Mouse (Mus musculus) mature B cell (primary cell): ENCODE results near the gene Zfp992.
"Not testable (repeated sequence)": the region's sequence is repeated elsewhere in the genome, so short reads cannot be mapped to it uniquely, and the experiment has no call there.

Experiments
- in situ Hi-C: fragments of 300-500 bp; cut with MboI; formaldehyde crosslinking; loops from 2 replicates; pipeline ENCODE4 v1.14.3; 2019

Zfp992 gene

DNA sequence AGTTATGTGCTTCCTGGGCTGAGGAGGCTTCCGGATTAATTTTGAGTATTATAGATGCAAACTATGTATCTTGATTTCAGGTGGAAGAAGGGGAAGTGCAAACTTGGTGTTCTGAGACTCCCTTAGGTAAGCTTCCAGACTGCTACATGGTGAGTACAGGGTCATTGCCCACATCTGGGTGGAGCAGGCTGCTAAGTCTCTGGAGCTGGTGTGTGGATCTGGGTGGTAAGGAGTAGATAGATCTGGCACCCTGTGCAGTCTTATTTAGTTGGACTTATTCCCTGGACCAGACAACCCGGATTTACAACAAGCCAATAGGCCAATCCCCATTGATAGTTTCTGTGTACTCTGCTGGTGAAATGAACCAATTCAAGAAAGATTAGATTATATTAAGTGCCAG is at the start of gene Zfp992:
Gene Zfp992, plus strand, starts transcription at position 74 of the 400 bp plus-strand sequence.
- in situ Hi-C loops = not testable (repeated sequence)

DNA sequence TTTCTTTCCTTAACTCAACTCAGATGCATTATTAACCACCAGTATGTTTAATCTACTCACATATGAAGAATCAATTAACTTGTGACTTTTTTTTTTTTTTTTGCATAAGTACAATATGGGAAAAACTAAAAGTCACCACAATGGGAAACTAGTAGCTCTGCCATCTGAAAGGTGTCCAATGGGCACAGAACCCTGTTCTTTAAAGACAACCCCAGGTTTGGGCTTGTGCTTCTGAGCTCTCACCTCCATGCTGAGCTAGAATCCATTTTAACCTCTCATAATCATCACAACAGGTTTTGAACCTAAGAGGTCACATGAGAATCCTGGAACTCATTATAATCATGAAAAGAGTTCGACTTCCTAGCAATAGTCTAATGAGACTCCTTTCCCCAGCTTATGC is 19.4 kb upstream of the Zfp992 start:
- in situ Hi-C loops = not testable (repeated sequence)

DNA sequence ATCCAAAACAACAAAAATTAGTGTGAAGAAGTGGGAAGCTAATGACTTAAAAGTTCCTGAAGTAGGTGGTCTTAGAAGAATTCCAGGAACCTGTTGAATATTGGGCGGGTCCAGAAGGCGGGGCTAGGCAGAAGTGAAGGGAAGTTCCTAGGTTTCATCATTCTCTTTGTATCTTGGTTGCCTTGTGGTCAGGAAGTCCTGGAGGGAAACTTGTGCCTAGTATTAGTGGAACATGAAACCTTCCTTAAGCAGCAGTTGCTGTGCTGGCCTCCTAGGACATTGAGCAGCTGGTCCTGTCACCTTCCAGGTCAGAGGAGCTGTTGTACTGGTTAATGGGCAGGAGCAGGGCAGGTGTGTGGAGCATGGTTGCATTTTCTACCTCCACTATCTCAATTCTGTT is 17.9 kb upstream of the Zfp992 start:
- in situ Hi-C loops = not testable (repeated sequence)

DNA sequence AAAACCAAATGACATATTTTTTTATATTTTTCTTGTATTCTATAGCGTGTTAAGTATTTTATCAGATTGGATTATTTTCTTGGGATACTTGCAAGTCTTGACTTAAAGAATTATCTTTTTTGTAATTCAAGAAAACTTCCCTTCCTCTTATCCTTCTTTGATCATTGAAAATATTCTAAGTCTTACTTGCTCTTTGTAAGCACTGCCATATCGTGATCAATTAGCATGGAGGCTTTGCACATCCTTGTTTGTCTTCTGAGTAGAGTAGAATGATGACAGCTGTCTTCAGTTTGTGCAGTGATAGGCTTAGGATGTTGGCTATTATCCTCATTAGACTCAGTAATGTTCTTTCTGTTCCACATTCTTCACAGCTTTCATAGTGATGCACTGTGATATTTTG is 13.3 kb upstream of the Zfp992 start:
- in situ Hi-C loops = not testable (repeated sequence)

DNA sequence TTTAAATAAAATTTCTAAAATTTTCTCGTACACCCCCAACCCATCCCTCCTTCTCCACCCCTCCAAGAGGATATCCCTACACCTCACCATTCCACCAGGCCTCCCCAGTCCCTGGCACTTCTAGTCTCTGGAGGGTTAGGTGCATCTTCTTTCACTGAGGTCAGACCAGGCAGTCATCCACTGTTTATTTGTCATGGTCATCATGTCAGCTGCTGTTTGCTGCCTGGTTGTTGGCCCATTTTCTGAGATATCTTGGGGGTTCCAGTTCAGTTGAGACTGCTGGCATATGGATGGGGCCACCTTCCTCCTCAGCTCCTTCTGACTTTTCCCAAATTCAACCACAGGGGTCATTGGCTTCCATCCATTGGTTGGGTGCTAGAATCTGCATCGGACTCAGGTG is 11.6 kb upstream of the Zfp992 start:
- in situ Hi-C loops = not testable (repeated sequence)

DNA sequence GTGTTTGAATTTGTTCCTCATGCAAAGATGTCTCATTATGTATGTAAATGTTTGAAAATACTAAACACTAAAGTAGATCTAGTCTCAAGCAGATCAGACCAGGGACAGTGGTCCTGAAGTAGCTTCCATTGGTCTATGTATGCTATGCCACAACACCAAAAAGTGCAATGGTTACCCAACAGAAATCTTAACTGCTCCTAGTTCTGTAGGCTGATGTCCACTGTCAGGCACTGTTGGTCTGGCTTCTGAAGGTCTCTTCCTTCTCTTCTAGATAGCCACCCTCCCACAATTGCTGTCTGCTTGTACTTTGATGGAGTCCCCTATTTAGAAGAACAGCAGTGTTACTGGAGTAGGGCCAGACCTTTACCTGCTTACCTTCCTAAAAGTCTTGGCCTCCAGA is 4.5 kb upstream of the Zfp992 start:
- in situ Hi-C loops = not testable (repeated sequence)

DNA sequence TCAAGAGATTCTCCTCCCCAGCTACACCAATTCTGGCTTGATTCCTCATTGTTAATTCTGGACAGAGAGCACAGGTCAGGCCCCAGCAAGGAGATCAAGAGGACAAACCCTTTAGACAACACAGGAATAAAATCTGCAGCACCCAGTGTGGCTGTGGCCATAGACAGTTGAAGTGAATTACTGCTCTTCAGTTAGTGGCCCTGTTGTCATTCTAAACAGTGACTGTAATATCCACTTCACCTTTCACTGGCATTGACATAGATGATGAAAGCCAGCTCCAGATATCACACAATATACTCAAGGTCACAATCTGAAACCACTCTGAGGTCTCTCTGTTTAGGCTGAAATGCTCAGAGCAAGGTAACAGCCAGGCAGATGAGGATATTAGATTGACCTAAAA is 3.7 kb upstream of the Zfp992 start:
- in situ Hi-C loops = not testable (repeated sequence)

DNA sequence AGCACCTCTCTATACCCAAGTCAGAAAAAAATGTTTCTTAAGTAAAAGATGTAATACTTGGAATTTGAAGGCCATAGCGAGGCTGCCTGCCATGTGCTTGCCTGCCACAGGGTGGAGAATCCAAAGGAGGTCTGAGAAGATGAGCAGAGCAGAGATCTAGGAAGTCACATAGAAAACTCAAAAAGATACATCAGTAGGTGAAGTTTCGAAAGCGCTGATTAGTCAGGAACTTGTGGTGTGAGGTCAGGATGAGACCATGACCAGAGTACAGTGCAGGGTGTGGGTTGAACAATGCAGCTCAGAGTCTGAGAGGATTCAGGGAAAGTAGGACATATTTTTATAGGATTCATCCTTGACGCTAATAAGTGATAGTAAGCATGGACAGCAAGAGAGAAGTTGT is 2.7 kb upstream of the Zfp992 start:
- in situ Hi-C loops = not testable (repeated sequence)

DNA sequence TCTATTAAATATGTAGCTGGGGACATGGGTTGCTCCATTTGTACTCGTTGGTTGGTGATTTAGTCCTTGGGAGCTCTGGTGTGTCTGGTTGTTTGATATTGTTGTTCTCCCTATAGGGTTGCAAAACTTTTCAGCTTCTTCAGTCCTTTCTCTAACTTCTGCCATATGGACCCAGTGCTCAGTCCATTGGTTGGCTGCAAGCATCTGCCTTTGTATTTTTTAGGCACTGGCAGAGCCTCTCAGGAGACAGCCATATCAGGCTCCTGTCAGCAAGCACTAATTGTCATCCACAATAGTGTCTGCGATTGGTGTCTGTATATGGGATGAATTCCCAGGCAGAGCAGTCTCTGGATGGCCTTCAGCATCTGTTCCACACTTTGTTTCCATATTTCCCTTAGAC is 1.8 kb upstream of the Zfp992 start:
- in situ Hi-C loops = not testable (repeated sequence)

DNA sequence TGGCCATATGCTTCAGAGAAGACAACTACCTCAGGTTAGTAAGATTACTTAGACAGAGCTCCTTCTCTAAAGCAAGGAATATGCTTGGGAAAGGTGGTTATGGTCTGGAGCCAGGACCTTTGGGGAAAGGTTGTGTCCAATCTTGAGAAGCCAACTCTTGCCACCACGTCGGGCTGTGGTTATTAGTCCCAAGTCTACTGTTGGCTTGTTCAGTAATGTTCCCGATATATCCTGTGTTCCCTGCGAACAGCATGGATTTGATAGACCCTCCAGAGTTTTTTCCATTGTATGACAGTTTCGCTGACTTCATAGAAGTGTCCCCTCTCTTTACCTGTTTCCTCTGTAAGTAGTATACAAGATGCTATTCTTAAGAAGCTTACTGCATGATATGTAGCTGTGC is 888 bp downstream of the Zfp992 start:
- in situ Hi-C loops = not testable (repeated sequence)

DNA sequence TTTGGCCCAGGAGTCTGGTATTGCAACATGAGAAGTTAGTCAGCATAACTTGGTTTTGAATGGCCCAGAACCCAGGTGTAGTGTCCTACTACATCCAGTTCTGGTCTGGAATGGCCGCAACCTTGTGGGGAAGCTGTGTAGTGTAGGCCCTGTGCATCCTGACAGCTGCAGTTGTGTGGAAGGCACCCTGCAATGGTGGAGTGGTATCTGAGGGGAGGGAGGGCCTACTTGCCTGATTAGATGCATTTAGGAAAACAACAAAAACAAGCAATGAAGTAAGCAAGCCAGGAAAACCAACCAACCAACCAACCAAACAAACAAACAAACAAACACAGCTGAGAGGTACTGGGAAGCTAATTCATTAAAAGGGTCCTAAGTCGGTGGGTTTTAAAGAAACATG is 3.8 kb downstream of the Zfp992 start:
- in situ Hi-C loops = not testable (repeated sequence)

DNA sequence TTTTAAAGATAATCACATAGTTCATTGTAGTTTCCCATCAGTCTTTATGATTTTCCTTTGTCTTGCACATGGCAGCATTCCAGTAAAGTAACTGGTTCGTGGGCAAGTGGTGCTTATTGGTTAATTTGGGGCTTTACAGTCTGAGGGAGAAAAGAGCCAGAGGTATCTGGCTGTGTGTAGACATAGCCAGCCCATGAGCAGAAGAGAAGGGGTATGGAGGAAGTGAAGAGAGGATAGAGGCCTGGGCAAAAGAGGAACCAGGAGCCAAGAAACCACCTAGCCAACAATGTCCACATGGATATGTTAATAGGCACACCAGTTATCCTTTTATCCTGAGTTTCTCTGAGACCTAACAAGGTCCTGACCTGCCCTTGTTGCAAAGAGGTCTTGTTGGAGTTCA is 5.3 kb downstream of the Zfp992 start:
- in situ Hi-C loops = not testable (repeated sequence)

DNA sequence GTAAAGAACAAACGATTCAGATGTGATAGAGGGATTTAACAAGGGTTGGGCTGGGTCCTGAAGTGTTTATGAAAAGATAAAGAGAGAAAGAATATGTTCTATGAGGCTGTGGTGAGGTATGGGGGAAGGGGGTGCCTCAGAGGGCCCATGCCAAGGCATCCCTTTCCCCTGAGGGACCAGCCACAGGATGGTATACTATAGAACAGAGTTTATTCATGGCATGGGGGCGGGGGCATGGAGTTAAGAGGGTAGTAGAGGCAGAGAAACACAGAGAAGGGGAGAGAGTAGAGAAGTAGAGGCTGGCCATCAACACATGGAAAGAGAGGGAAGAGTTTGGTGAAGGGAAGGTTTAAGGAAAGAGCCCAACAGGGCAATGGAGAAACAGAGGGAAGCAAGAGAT is 6.1 kb downstream of the Zfp992 start:
- in situ Hi-C loops = no loop called here

DNA sequence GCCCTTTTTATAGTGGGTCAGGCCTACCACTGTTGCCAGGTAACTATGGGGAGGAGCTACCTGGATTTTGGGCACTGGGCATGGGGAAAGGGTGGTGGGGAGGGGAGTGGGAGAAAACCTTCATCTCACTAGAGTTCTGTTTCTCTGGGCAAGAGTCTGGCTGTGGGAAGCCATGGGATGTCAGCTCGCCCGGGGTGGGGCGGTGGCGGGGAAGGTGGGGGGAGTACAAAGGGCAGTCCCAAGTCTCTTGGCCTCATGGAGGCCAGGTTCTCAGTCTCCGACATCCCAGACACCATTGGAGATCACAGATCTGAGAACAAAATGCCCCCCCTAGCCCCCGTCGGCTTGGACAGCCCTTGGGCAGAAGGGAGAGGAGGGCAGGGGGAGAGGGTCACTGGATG is 6.5 kb downstream of the Zfp992 start:
- in situ Hi-C loops = no loop called here

DNA sequence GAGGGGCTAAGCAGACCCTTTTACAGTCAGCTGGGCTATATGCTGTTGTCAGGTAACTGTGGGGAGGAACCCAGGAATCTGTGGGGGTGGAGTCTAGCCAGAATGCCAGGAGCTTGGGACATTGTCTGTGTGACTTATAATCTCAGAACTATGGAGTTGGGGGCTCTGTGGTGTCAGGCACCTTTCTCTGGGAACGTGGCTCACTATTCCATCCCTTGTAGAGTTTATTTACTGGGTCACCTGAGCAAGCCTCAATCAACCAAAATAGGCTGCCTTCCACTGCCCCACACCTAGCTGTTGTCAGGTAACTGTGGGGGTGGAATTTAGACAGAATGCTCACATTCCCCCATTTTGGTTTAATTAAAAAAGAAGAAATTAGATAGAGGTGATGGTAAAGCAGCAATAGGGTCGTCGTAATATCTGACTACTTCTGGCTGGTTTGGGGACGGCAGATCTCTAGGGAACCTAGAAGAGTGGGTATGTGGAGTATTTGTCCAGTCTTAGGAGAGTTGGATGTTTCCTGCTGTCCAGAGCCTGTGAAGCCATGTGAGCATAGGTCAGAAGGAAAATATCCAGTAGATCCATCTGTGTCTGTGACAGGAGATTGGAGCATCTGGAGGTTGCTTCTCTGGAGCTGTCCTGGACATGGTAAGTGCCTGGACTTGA is 7.4 kb downstream of the Zfp992 start:
- in situ Hi-C loops = no loop called here

DNA sequence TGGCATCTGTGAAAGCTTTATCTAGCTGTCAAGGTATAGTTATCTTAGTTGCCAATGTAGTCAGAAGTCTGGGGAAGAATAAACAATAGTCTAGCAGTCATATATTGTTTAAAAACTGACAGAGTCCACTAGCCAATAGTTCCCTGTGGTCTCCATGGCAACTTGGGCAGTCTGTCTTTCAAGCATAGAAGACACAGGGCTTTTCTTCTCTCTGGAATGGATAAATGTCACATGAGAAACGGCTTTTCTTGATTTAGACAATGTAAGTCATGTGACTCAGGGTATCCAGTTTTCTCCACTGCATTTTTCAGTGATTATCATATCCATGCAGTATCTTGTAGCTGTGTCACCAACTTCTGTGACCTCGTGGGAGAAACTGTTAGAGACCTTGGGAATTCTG is 8.3 kb downstream of the Zfp992 start:
- in situ Hi-C loops = no loop called here

DNA sequence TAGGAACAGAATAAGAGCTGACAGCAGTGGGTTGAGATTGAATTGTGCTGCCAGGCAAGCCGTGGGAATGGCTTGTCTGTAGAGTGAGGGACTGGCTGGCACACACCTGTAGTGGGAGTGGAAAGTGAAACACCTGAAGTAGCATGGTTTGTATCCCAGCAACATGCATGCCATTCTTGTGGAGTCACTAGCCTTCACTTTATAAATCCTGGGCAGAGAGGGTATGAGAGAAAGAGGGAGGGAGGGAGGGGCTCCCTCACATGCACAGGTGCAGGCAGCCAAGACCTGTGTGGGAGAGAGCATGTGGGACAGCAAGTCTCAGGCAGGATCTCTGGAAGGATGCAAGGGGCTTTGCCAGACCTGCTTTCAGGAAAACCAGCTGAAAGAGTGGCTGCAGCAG is 8.9 kb downstream of the Zfp992 start:
- in situ Hi-C loops = no loop called here

DNA sequence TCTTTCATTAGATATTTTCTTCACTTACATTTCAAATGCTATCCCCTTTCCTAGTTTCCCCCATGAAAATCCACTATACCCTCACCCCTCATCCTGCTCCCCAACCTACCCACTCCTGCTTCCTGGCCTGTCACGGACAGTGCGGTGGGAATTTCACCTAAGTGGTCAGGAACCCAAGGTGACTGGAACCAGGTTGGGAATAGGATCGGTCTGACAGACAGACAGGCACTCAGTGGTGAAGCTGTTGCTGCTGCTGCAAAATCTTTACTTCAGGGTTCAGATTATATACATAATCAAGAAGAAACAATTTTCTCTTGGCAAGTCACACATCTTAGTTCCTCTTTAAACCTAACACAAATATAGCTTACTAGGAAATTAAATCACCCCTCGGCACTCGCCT is 11.0 kb downstream of the Zfp992 start:
- in situ Hi-C loops = not testable (repeated sequence)

DNA sequence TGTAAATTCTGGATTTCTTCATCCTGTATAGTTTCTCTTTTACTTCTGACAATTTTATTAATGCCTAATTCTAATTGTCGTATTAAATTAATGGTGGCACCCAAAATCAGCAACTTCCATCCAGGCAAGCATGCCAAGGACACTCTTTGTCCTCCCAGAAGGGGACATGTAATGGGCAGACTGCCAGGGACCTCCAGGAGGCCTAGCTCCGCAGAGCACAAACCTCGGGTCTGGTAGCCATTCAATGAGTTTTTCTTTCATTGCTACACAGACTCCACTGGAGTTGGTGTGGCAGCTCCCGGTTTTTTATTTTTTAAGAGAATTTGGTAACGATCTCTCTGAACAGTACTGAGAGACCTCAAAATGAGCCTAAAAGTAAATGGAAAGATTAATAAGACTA is 11.9 kb downstream of the Zfp992 start:
- in situ Hi-C loops = not testable (repeated sequence)

DNA sequence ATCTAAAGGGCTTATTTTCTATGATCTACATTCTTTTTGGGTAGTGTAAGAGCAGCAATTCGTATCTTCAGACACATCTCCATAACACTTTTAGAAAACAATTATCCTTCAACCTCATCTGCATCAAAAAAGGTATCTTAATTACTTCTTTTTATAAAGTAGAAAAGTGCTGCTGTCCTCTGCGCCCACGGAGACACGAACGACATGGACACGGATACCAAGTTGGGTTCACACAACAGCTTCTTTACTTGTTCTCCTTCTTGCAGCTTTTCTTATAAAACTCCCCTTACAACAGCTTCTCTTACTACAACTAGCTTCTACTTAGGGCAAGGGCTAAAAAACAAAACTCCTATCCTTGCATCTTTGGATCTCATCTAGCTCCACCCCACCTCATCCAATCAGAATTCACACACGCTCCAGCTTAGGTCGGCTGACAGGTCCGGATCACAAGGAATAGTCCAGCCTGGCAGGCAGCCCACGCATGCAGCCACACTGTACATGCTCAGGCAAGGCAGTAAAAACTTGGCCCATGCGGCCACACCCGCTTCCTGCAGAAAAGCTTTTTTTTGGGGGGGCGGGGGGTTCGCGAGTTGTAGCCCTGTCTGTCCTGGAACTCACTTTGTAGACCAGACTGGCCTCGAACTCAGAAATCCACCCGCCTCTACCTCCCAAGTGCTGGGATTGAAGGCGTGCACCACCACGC is 15.0 kb downstream of the Zfp992 start:
- in situ Hi-C loops = not testable (repeated sequence)

DNA sequence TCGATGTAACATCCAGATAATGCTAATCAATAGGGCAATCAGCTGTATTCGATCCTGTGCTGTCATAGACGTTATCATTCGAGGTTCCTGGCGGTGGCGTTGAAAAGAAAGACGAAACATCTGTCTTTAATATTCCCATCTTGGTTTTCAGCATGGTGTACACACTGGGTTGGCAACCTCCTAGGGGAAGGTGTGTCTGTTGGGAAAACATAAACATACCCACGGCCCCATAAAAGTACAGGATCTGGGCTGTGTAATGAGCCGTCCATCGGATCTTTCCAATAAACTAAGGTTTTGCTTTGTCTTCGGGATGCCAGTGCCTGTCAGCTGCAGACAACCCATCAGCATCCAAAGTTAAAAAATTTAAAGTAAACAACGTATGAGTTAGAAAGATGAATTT is 21.2 kb downstream of the Zfp992 start:
- in situ Hi-C loops = not testable (repeated sequence)

DNA sequence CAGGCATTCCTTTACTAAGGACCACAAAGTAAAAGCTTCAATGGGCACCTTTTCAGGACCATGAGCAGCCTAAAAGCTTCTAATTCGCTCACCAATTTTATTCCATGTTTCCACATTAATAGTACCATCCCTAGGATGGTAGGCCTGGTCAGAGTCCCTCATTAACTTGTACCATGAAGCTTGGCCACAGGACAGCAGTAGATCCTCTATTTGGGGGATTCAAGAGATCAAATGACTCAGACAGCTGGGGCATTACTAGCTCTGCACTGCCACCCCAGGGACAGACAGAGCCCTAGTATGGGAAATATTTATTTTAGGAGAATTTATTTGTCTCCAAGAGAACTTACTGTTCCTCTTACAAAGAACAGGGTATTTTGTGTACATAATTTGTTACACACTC is 25.4 kb downstream of the Zfp992 start:
- in situ Hi-C loops = not testable (repeated sequence)

DNA sequence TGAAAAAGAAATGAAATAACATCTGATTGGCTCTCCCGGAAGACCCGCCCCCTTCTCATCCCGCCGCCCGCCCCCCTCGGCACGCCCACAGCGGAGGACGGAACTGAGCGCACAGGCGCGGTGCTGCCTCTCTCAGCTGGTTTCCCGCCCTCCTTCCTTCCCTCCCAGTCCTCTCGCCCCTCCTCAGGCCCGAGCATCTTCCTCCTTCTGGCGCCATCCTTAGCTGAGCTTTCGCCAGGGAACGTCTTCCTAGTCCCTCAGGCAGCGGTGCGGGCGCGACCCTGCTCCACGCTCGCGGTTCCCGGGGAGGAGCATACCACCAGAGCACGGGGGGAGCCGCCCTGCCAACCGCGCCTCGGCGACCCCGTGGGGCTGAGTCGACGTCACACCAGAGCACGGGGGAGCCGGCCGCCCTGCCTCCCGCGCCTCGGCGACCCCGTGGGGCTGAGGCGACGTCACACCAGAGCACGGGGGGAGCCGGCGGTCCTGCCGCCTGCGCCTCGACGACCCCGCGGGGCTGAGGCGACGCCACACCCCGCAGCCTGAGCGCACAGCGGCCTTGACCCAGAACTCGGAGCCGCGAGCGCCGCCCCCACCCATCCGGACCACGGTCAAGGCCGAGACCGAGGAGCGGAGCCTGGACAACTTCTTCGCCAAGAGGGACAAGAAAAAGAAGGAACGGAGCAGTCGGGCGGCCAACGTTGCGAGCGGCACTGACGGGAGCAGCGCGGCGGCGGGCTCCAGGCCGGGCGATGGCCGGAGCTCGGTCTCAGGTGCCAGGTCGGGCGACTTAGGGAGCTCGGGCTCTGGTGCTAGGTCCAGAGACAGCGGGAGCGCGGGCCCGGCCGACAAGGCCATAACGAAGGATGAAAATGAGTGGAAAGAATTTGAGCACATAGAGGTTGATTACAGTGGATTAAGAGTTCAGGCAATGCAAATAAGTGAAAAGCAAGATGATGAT is 26.2 kb downstream of the Zfp992 start:
- in situ Hi-C loops = not testable (repeated sequence)
